Mouse (Mus musculus): ENCODE results near the gene Metrnl.

- TF ChIP-seq POLR2A (IDR thresholded peaks at IDR 0.05; ENCODE audit: insufficient read depth, low read depth, low read length) (no peak), CTCF (IDR thresholded peaks at IDR 0.05; ENCODE audit: insufficient read depth, low read depth, low read length) (no peak)
These were observed 14.7 kb upstream of the Metrnl start for GRCm38 (mm10) chr11:121686674-121687073.

All from olfactory bulb, adult 2 months (tissue).